9 mouse cellular contexts compared by ENCODE assay signal in the genomic region with DNA sequence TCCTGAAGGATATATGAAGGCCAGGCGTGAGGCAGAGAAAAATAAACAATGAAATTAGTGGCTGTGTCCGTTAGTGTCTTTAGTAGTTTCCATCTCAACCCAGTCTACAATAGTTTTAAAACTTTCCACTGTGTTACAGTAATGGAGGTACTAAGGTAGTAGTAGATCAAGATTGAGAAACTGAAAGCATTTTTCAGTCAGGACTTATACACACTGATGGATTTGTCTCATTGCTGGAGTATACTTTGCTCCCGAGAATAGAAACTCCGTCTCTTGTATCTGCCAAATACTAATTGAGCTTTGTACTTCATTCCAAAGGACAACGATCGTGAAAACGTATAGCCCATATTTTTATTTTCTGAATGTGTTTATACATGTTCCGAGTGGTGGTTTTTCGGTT. TPM values are rescaled to one million over a fixed set of nuclear protein-coding genes. Genes with fewer than 3 reads are reported as not detected.
DNase-seq lines count a peak whose midpoint lies in the region; ATAC-seq and TF ChIP-seq lines count a peak whose summit lies in the region.
"Had no signal": no experiment of that assay in that cellular context is flagged by ENCODE, and none has a peak within 500 bp of the region (broad histone marks: within the 10 kb centered on the region; RNA-seq: fewer than 3 reads in every experiment).

No protein-coding gene starts in this region.

- H3K4me1 ChIP-seq in kidney, embryonic 15.5 days, result peaks cover 14% of the 10 kb centered on the region
- no peaks in the 10 kb centered on the region for H3K4me1 ChIP-seq in brown adipose tissue, adult 24 weeks (ENCODE audit: control insufficient read depth, insufficient read depth, insufficient read length, low read length)
- H3K4me1 ChIP-seq in hindbrain, postnatal 0 days (ENCODE audit: insufficient read depth, low read length), result peaks cover 12% of the 10 kb centered on the region

- H3K79me2 ChIP-seq in myocyte (ENCODE audit: control insufficient read depth, insufficient read depth), result peaks cover 53% of the 10 kb centered on the region

- peak overlapping the region; percentile 72 for H3K4me3 ChIP-seq in kidney, embryonic 15.5 days (replicated peaks)
- H3K4me3 ChIP-seq in brown adipose tissue, adult 24 weeks (ENCODE audit: insufficient read depth, low read depth, low read length), result peak overlapping the region; percentile 83
- H3K4me3 ChIP-seq in hindbrain, postnatal 0 days (ENCODE audit: low read length), result peak overlapping the region; percentile 82
- peak overlapping the region; percentile 66 for H3K4me3 ChIP-seq in myocyte

- peak overlapping the region; percentile 95 for H3K27ac ChIP-seq in kidney, embryonic 15.5 days
- H3K27ac ChIP-seq in brown adipose tissue, adult 24 weeks (replicated peaks; ENCODE audit: low read depth, low read length), result peak overlapping the region; percentile 95
- H3K27ac ChIP-seq in hindbrain, postnatal 0 days, result peak overlapping the region; percentile 97

- H3K36me3 ChIP-seq in kidney, embryonic 15.5 days, result peaks cover 10% of the 10 kb centered on the region
- H3K36me3 ChIP-seq in hindbrain, postnatal 0 days (ENCODE audit: insufficient read depth, low read length), result 0 out of 2 replicates have a peak, but pooled peaks cover 2% of the 10 kb centered on the region
- no peaks in the 10 kb centered on the region for H3K36me3 ChIP-seq in myocyte (ENCODE audit: control insufficient read depth, insufficient read depth)

- no peak for ATAC-seq in kidney, embryonic 15.5 days (replicated peaks; ENCODE audit: low FRiP score)
- ATAC-seq in hindbrain, postnatal 0 days, result no peak

- no peak for DNase-seq in kidney, postnatal 4 days
- DNase-seq in hindbrain, postnatal 0 days (ENCODE audit: low spot score), result peak; percentile 3
- no peak for DNase-seq in cerebellum, postnatal 4 days (ENCODE audit: low spot score in 2 of 2)
- DNase-seq in urinary bladder, postnatal 4 days (ENCODE audit: low spot score in 2 of 2), result no peak
- DNase-seq in frontal cortex, adult 2 months (ENCODE audit: extremely low spot score in 1 of 2, low spot score in 1 of 2), result no peak
- DNase-seq: adrenal gland, adult 8-10 months had no signal

- TF ChIP-seq CTCF in hindbrain, postnatal 0 days (IDR thresholded peaks at IDR 0.05; ENCODE audit: low read depth), result no peak

- no peaks in the 10 kb centered on the region for H3K27me3 ChIP-seq in kidney, embryonic 15.5 days
- no peaks in the 10 kb centered on the region for H3K27me3 ChIP-seq in hindbrain, postnatal 0 days (ENCODE audit: insufficient read depth, low read length)
- H3K27me3 ChIP-seq in myocyte (ENCODE audit: control insufficient read depth, insufficient read depth, insufficient read length), result no peaks in the 10 kb centered on the region

- WGBS in kidney, embryonic 15.5 days, result 35% methylated on average over 9 of the region's 9 CpGs
- WGBS in hindbrain, postnatal 0 days, result 40% methylated on average over 9 of the region's 9 CpGs

- no peaks in the 10 kb centered on the region for H3K9me3 ChIP-seq in kidney, embryonic 15.5 days (replicated peaks)
- H3K9me3 ChIP-seq in hindbrain, postnatal 0 days (ENCODE audit: low read length), result no peaks in the 10 kb centered on the region

- TF ChIP-seq POLR2A in myocyte (IDR thresholded peaks at IDR 0.05; ENCODE audit: insufficient read length, low read depth), result no peak

- peak overlapping the region; percentile 81 for H3K9ac ChIP-seq in kidney, embryonic 15.5 days
- peak overlapping the region; percentile 91 for H3K9ac ChIP-seq in hindbrain, postnatal 0 days (replicated peaks; ENCODE audit: low read length)

- H3K4me2 ChIP-seq in kidney, embryonic 15.5 days, result peak overlapping the region; percentile 59
- H3K4me2 ChIP-seq in hindbrain, postnatal 0 days (ENCODE audit: low read depth, low read length), result peak overlapping the region; percentile 66
- H3K4me2 ChIP-seq in myocyte (ENCODE audit: low read depth), result peak overlapping the region; percentile 75

- peak overlapping the region; percentile 50 for H3ac ChIP-seq in myocyte (ENCODE audit: control insufficient read depth, insufficient read length)

TF ChIP-seq in myocyte, 11 proteins besides CTCF, POLR2A, EP300 and RAD21:
- no peak for TF ChIP-seq CEBPB (IDR thresholded peaks at IDR 0.05; ENCODE audit: insufficient read depth, poor library complexity, severe bottlenecking)
- no peak for TF ChIP-seq TCF12 (IDR thresholded peaks at IDR 0.05; ENCODE audit: insufficient read depth, poor library complexity, severe bottlenecking)
- no peak for TF ChIP-seq MYOD1 (IDR thresholded peaks at IDR 0.05; ENCODE audit: control insufficient read depth in 1 of 3, insufficient read length in 2 of 3, low read depth in 2 of 3)
- no peak for TF ChIP-seq USF1 (IDR thresholded peaks at IDR 0.05; ENCODE audit: low read depth)
- no peak for TF ChIP-seq POLR2AphosphoS2 (IDR thresholded peaks at IDR 0.05; ENCODE audit: insufficient read length, low read depth)
- TF ChIP-seq MYOG (IDR thresholded peaks at IDR 0.05; ENCODE audit: control insufficient read depth in 1 of 3, insufficient read depth in 1 of 3, insufficient read length in 2 of 3, low read depth in 2 of 3), result no peak
- no peak for TF ChIP-seq SRF (IDR thresholded peaks at IDR 0.05; ENCODE audit: control insufficient read depth, insufficient read length, low read depth)
- no peak for TF ChIP-seq E2F4 (IDR thresholded peaks at IDR 0.05; ENCODE audit: insufficient read depth)
- no peak for TF ChIP-seq MAX (IDR thresholded peaks at IDR 0.05; ENCODE audit: low read depth)
- no peak for TF ChIP-seq REST (IDR thresholded peaks at IDR 0.05; ENCODE audit: insufficient read depth, insufficient read length)
- no peak for TF ChIP-seq TCF3 (IDR thresholded peaks at IDR 0.05; ENCODE audit: insufficient read length, low read depth)

RNA-seq across cellular contexts. Expression of a gene that starts 1.0 kb away (rescaled TPM):
- 46.4 and 50.4 TPM in 2 replicates for polyA plus RNA-seq in kidney, embryonic 15.5 days (2015; fragmentation: Nextera tagmentation; extraction: Ambion mirVana)
- polyA plus RNA-seq in brown adipose tissue, adult 24 weeks (2012; ENCODE audit: insufficient read depth, insufficient read length, missing spikeins), result 14.1 and 17.4 TPM in 2 replicates
- 13.2 and 17.6 TPM in 2 replicates for total RNA-seq in hindbrain, postnatal 0 days (2014; rRNA removed)
- polyA plus RNA-seq in hindbrain, postnatal 0 days (2015; fragmentation: Nextera tagmentation; extraction: Ambion mirVana), result 16.2 and 18.5 TPM in 2 replicates
- polyA plus RNA-seq in myocyte (2012; fragmentation: generic; extraction: Trizol), result 14.6 TPM
- polyA plus RNA-seq in frontal cortex, adult 2 months (2012; rRNA removed), result 30.8 and 31.8 TPM in 2 replicates

RNA-seq across cellular contexts. Expression of a gene that starts 1.1 kb away (rescaled TPM):
- polyA plus RNA-seq in kidney, embryonic 15.5 days (2015; fragmentation: Nextera tagmentation; extraction: Ambion mirVana), result 27.4 and 30.5 TPM in 2 replicates
- polyA plus RNA-seq in brown adipose tissue, adult 24 weeks (2012; ENCODE audit: insufficient read depth, insufficient read length, missing spikeins), result 8.8 and 9.5 TPM in 2 replicates
- 6.7 and 7.7 TPM in 2 replicates for total RNA-seq in hindbrain, postnatal 0 days (2014; rRNA removed)
- polyA plus RNA-seq in hindbrain, postnatal 0 days (2015; fragmentation: Nextera tagmentation; extraction: Ambion mirVana), result 11.7 and 17.1 TPM in 2 replicates
- polyA plus RNA-seq in myocyte (2012; fragmentation: generic; extraction: Trizol), result 2.7 TPM
- polyA plus RNA-seq in frontal cortex, adult 2 months (2012; rRNA removed), result 12.1 and 16.3 TPM in 2 replicates
